Mouse (Mus musculus): ENCODE measurements around the gene Ccser1.
"Not testable (repeated sequence)": the region's sequence is repeated elsewhere in the genome, so short reads cannot be mapped to it uniquely, and the experiment has no call there.

Ccser1 gene

DNA sequence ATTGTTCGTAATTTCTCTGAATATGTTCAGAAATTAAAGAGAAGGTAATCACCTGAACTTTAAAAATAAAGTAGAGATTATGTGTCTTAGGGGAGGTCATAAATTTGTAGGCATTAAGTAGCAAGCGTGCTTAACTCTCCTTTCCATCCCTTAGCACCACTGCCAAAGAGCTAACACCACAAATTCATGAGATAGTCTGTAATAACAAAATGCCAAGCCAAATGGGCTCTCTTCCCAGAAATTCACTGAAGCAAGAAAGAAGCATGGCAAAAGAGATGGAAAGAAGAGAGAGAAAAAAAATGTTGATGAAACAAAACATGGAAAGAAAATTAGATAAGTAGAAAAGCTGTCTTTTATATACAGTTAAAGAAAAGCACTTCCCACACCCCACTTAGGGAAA, 796.8 kb downstream of the Ccser1 start:
- in situ Hi-C loops (cut with MboI, MseI) = loop anchor here (25.0 kb wide), 1 partner anchor 1515 kb away; no protein-coding TSS in a partner anchor

DNA sequence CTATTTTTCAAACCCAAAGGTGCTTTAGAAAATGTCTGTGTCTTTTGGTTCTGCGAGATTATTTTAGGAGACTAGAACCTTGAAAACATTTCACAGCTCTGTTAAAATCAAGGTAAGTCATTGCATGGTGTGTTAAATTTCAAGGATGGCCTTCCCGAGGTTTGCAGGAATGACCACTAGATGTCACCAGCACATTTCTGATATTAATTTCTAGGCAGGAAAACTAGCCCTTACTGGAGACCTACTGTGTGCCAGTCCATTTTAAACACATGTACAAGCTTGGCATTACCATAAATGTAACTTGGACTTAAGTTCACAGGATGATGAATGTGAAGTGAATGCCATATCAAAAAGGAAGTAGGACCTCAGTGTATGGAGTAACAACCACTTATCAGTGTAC, 798.3 kb downstream of the Ccser1 start:
- in situ Hi-C loops (cut with MboI, MseI) = loop anchor here (25.0 kb wide), 1 partner anchor 1516 kb away; no protein-coding TSS in a partner anchor

DNA sequence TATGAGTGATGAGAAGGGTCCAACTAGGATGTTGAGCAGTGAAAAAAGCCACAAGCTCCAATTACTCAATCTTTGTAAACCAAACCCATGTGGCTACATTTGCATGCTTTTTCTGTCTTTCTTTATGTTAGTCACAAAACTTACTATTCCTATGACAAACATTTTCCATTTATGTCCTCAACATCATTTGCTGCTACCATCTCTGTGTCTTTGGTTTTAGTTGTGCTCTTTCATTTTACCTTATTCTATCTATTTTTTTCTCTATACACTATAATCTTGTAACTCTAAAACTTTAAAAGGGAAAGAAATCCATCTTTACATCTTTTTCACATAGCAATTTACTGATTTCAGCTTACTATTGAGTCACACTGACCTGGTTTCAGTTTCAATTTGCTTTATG, 834.2 kb downstream of the Ccser1 start:
- in situ Hi-C loops (cut with MboI, MseI) = no loop called here

DNA sequence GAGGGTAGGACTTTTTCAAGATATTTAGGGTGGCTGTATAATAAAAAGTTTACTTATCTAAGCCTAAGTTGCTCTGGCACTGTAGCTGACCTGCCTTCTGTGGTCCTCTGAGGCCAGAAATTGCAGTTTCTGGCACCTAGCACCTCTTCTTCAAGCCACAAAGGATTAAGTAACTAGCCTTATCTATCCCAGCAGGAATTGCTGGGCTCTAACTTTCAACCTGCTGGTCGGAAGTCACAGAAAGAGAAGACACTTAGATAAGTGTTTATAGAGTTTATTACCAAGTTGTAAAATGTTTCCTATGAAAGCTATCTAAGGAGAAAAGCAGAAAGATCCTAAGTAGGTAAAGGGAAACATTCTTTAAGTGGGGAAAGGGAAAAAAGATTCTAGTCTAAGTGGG, 864.3 kb downstream of the Ccser1 start:
- in situ Hi-C loops (cut with MboI, MseI) = no loop called here

DNA sequence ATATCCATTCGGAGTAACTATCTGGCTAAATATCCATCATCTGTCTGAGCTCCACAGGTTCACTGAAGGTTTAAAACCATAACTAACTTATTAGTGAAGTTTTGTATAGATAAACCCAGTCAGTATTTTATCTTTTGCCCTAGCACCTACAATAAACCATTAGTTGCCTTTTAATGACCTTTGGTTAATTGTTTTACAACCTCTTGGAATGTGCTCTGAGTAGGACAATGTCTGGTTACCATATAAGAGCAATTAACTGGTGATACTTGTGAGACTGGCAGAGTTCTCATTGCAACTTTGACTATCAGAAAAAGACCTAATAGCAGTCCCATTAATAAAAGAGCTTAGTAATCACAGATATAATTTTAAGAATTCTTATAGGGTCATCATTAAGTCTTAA, 864.9 kb downstream of the Ccser1 start:
- in situ Hi-C loops (cut with MboI, MseI) = not testable (repeated sequence)

DNA sequence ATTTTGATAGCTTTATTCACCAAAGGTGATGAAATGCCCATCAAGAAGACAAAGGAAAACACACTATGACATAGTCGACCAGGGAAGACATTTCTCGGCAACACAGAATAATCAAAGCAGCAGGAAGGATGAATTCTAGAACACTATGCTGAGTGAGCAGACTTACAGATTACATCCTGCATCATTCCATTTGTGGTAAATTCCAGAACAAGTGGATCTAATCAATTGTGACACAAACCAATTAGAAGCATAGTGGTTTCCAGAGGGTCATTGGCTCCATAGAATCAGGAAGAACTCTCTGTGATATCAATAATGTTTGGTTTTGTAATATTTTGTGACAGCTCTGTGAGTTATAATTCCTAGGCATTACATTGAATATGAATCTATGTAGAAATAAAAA, 875.2 kb downstream of the Ccser1 start:
- in situ Hi-C loops (cut with MboI, MseI) = loop anchor here (10.0 kb wide), 1 partner anchor 1840 kb away; no protein-coding TSS in a partner anchor

DNA sequence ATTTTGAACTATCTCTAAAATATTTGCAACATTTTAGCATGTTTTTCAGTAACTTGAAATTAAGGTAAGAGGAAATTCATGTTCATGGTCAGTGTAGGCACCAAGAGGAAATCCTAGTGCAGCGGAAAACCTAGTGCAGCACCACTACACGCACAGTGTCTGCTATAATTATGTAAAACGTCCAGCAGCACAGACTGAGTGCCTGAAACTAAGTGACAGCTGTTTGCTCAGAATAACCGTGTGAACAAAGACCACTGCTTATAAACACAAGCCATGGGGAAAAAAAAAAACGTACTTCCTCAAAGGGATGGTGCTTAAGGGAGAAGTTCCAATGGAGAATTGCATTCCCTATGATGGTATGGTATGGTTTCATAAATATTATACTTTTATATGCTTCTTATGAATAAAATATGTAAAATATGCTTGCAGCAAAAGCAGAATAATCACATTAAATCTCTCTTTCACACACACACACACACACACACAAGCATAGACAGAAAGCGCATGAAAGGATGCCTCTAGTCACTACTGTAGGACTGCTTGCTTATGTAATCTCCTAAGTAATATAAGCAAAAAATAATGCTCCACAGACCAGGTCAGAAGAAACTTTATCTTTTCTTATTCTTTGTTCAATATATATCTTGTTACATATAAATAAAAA, 886.4 kb downstream of the Ccser1 start:
- in situ Hi-C loops (cut with MboI, MseI) = no loop called here

DNA sequence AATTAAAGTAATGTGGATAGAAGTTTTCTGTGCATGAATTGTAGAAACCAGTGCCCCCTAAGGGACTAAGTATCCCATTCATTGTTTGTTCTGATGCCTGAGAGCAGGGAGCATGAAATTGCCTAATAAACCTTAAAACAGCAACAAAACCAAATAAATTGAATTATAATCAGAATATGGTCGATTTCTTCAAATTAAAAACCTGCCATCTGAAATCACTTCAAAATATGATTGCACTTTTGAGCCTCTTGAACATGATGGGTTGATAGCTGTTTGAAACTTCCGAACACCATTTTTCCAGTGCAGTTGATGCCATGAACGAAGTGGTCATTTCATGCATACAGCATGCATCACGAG, 886.9 kb downstream of the Ccser1 start:
- in situ Hi-C loops (cut with MboI, MseI) = no loop called here

DNA sequence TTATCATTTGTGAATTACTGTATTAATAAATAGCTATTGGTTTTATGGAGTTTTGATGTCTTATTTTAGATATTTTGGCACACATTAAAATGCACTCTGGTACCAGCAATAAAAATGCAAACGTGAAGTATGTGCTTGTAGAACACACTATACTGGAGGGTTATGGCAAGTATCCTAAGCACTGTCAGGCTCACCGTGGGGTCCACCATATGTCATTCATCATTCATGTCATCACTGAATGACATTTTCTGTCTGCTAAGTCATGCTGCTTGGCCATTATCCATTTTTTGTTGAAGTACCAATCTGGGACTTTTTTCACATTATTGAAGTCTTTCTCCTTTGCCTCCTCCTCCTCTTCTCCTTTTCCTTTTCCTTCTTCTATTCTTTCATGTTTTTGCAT, 925.3 kb downstream of the Ccser1 start:
- in situ Hi-C loops (cut with MboI, MseI) = loop anchor here (10.0 kb wide), 1 partner anchor 1071 kb away; no protein-coding TSS in a partner anchor

DNA sequence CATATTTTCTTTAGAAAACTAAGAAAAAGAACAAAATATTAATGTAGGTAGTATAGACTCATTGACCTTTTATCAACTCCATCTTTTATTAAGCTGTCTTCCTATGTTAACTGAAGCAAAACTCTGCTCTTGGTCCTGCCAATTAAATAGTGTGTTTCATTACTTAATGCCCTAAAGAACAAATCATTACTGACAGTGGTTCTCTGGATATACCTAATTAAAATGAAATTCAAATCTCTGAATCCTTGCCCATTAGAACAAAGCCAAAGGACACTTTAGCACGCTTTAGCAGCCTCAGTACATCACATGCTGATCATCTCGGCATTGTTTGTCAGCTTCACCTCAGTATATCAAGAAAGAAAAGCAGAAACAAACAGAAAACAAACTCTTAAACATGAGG, 952.4 kb downstream of the Ccser1 start:
- in situ Hi-C loops (cut with MboI, MseI) = no loop called here

DNA sequence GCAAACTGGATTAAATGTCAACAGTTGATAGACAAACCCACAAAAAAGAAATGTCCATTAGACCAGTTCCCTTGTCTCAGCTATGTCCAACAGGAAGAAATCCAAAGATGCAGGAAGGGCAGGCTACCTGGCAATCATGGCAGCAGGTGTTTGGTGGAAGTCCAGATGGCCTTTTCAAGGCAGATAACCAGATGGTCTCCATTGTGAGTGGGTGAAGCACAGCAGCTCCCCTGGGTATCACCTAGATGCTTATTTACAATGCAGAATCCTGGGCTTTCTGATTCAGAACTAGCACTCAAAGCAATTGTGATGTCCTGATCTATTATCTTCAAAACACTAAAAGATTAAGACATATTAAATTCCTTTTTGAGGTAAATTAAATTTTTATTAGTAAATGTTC, 980.2 kb downstream of the Ccser1 start:
- in situ Hi-C loops (cut with MboI, MseI) = no loop called here

DNA sequence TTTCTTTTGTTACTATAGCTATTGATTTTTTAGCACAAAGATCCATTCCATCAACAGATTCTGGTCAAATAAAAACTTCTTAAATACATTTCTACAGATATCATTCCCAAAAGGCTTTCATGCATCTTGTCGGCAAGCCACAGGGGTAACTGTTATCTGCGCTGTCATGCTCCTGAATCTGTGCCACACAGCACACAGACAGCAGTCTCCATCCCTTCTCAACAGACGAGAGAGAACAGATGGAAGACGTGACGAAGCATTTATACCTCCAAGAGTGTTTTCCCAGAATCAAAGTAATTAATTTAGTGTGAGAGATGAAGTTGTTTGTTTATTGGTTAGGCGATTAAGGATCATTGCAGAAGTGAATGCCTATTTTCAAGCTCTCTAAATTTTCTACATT, 982.5 kb downstream of the Ccser1 start:
- in situ Hi-C loops (cut with MboI, MseI) = no loop called here

DNA sequence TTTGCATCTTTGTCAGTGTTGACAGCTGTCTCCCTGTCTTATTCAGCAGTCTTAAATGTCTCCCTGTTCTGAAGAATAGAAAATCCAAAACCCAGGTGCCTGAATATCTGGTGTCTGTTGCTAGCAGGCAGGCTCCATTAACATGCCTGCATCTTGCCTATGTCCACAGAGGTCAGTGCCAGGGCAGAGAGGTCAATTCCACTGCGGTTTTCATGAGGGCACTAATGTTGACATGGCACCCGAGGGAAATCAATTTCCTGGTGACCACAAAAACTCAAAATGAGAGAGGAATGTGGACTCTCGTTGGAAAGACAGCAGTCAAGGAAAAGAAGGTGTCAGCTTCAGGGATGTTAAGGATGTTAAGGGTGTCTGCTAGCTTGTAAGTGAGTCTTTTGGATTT, 983.7 kb downstream of the Ccser1 start:
- in situ Hi-C loops (cut with MboI, MseI) = no loop called here

DNA sequence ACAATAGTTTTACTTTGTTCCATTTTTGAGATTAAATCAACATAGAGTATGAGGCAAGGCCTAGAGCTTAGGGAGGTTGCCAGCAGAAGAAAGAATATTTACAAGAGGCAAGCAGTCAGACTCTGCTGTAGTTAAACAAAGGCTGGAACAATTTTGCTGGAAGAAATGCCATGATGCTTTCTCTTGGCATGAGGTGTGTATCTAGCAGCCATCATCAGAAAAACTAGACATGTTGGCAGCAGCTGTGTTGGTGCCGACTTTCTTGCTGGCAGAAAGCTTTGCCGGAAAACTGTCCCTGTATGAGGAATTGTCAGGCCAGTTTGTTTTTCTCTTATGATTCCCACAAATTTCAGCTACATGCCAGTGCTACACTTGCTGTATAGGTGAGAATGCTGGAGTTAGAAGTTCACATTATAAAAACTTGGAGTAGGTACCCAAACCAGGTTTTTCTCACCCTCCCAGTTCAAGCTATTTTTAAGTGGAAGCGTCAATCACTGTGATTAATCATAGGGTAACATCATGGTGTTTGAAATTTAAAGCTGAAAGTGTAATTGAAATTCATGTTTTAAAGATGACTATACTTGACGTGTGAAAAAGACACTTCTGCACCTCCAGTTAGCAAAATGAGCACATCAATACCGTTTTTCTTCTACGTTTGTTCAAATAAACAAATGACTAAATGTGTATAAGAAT, 1016.5 kb downstream of the Ccser1 start:
- in situ Hi-C loops (cut with MboI, MseI) = no loop called here

DNA sequence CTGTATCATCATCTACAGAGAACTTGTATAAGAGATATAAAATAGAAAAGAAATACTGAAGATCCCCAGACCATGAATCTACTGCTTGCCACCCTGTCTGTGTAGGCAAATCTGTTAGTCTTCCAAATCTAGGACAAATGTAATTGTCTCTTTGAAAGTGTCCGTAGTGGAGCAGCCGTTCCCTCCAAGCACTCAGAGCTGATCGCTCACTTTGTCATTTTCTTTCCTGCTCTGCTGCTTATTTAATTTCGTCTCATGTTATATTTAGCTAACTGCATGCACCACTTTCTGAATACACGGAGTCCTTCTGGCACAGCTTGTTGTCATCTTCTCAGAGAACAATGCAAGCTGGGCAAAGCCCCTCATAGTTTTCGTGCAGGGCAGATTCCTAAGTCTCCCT, 1018.6 kb downstream of the Ccser1 start:
- in situ Hi-C loops (cut with MboI, MseI) = no loop called here

DNA sequence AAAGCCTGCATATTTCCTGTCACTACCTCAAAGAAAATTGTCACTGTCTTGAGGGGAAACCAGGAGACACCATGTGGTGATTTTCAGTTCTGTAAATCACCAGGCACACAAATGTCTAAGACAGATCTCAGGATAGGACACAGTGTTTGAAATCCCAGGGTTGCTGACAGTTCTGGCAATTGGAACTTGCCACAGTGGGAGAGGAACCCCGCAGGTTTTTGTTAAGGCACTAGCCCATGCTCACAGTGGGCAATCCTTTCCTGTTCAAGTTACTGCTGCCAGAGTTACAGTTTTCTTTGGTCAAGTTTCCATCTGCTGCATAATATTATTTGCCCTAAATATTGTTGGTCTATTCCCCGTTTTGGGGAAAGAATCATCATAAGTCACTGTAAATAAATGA, 1024.9 kb downstream of the Ccser1 start:
- in situ Hi-C loops (cut with MboI, MseI) = no loop called here

DNA sequence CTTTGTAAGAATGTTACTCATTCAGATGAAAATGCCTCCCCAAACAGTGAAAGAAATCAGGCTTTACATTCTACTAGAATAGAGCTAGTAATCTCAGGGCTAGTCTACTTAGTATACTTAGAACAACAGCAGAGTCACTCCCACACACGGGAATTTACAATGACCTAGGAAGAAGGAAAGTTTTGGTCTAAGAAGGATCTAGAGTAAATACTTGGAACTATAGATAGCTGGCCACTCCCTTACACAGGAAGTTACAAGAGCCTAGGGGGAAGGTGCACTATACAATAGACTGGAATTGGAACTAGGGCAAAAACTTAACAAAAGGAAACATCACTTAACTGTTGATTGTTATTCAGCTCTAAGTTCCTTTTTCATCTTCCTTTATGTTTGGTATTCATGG, 1041.7 kb downstream of the Ccser1 start:
- in situ Hi-C loops (cut with MboI, MseI) = no loop called here

DNA sequence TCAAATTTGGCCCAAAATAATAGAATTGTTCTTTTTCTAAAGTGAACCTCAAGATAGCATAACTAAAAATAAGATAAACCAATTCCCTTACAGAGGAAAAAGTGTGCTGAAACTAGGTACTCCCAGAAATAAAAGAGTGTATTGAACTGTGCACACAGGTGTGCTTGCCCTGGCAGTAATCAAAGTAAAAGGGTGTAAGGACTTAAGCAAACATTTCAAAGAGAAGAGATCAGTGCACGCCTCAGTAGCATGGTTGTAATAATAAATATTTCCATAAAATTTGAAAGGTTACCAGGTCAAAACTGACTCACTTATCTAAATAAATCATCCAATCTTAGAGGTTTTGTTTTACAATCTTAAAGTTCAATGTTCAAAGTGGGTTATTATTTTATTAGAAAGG, 1083.8 kb downstream of the Ccser1 start:
- in situ Hi-C loops (cut with MboI, MseI) = no loop called here

DNA sequence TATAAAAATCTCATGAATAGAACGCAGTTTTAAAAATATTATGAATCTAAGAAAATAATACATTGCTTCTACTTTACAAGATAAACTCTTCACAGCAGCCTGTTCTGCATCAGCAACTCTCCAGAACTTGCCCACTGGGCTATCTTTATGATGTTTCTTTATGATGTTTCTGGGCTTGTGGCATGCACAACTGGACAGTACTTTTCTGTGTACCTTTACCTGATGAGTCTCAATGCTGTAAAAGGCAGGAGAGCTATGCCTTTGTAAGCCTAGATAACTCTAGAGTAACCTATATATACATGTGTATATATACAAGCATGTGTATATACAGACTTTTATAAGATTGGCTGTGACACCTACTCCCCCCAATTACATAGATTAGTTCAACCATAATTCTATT, 1084.4 kb downstream of the Ccser1 start:
- in situ Hi-C loops (cut with MboI, MseI) = no loop called here

DNA sequence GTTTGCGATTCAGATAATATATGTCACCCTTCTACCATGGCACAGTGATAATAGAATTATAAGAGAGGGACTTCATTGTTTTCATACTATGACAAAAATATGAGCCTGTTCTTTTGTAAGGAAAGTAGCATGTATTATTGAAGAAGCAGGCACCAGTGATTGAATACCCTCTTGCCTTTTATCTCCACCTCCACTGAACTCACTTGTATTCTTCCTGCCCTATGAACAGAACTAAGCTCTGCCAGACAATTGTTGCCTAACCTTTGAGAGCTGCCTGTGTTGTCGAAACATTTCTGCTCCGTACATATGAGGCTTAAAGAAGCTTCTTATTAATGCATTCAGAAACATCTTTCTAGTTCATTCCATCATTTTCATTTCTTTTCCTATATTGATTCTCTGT, 1101.1 kb downstream of the Ccser1 start:
- in situ Hi-C loops (cut with MboI, MseI) = no loop called here

DNA sequence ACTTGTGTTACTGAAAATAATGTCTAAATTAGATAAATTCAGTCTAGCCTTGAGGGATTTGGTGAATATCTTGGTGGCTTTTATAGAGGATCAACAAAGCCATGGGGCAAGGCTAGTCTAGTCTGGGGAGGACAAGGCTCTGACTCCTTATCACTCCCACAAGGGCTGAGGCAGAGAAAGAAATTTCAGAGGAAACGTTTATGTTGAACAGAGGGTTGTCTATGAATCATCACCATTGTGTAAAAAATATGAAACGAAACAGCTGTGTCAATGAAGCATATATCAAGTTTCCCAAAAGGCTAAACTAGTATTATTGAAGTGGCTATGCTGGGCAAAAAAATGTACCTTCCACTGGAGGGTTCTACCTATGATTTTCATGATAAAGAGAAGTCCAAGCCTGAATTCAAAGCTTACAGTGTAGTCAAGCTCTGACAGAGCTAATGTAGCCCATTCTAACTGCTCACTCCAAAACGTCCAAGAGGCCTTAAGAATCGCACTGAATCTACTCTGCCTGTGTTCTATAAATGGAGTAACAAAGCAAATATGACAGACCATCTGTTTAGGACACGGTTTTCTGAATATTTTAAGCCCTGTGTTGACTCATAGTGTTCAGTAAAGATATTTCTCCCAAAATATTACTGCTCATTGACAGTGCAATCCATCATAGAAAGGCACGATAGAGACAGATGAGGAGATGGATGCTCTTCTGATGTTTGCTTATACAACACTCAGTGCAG, 1121.6 kb downstream of the Ccser1 start:
- in situ Hi-C loops (cut with MboI, MseI) = no loop called here

DNA sequence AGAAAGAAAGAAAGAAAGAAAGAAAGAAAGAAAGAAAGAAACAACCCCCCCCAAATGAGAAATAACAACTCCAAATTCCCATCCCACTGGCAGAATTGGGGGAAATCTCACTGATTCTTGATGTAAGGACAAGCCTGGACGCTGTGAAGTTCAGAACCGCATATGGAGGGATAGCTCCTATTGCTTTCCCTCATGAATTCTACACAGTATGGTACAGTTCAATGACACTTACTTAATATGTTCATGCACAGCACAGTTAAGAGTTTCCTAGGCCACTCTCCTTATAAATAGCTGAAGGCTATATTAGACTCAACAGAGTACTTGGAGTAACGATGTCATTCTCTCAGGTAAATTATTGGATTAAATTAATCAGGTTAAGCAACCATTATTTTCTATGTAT, 1138.5 kb downstream of the Ccser1 start:
- in situ Hi-C loops (cut with MboI, MseI) = no loop called here

DNA sequence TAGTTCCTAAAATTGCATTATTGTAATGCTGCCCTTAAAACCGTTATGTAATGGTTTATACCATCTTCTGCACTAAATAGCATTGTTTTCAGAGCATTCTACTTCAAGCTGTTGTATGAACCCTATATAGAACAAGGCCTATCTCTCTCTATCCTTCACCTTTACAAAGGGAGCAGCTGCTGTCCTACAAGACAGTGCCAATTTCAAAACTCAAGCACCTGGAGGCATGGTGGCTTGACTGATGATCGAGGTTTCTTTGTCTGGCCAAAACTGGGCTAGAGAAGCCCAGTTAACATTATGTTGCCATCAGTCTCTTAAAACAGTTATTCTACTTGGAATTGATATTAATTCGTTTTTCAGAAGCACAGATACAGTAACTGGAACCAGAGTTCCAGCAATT, 1160.2 kb downstream of the Ccser1 start:
- in situ Hi-C loops (cut with MboI, MseI) = no loop called here
